Comparison of ENCODE assay signal across 9 mouse cellular contexts in the genomic region with DNA sequence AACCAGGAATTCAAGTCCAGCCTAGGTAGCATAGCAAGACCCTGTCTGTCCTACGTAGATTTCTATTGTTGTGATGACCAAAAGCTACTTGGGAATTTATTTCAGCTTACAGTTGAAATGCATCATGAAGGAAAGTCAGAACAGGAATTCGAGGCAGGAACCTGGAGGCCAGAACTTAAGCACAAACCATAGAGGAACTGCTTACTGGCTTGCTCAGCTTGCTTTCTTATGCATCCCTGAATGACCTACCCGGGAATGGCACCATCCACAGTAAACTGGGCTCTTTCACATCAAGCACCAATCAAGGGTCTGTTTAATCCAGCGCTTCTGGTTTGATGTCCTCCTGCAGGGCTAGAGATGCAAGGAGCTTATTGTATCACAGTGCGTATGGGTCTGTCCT. TPM values are rescaled to one million over a fixed set of nuclear protein-coding genes. Genes with fewer than 3 reads are reported as not detected.
DNase-seq lines count a peak whose midpoint lies in the region; ATAC-seq lines count a peak whose summit lies in the region.
"Had no signal": no experiment of that assay in that cellular context is flagged by ENCODE, and none has a peak within 500 bp of the region (broad histone marks: within the 10 kb centered on the region; RNA-seq: fewer than 3 reads in every experiment).

No protein-coding gene starts in this region.

- H3K27me3 ChIP-seq in heart, embryonic 11.5 days (ENCODE audit: control insufficient read depth, insufficient read depth, low read length) = no peaks in the 10 kb centered on the region
- peaks cover 12% of the 10 kb centered on the region for H3K27me3 ChIP-seq in hindbrain, embryonic 12.5 days
- H3K27me3 ChIP-seq in midbrain, embryonic 13.5 days = peaks cover 31% of the 10 kb centered on the region

- 53% methylated on average over 5 of the region's 5 CpGs for WGBS in heart, embryonic 11.5 days (ENCODE audit: insufficient replicate concordance)
- whole genome bisulfite sequencing in hindbrain, embryonic 12.5 days = 63% methylated on average over 5 of the region's 5 CpGs
- 51% methylated on average over 5 of the region's 5 CpGs for WGBS in midbrain, embryonic 13.5 days

- ATAC-seq in heart, embryonic 11.5 days (replicated peaks; ENCODE audit: insufficient number of reproducible peaks, low FRiP score, low TSS enrichment) = no peak
- no peak for ATAC-seq in hindbrain, embryonic 12.5 days (ENCODE audit: low FRiP score)
- no peak for ATAC-seq in midbrain, embryonic 13.5 days
- ATAC-seq in frontal cortex, adult (ENCODE audit: low TSS enrichment) = no peak

- H3K36me3 ChIP-seq in heart, embryonic 11.5 days (ENCODE audit: control insufficient read depth, insufficient read depth, low read length) = no peaks in the 10 kb centered on the region
- H3K36me3 ChIP-seq in hindbrain, embryonic 12.5 days = no peaks in the 10 kb centered on the region
- no peaks in the 10 kb centered on the region for H3K36me3 ChIP-seq in midbrain, embryonic 13.5 days

- H3K27ac ChIP-seq in heart, embryonic 11.5 days (ENCODE audit: low read depth, low read length) = no peak overlapping the region
- H3K27ac ChIP-seq in hindbrain, embryonic 12.5 days = no peak overlapping the region
- H3K27ac ChIP-seq in midbrain, embryonic 13.5 days = no peak overlapping the region

- DNase-seq in heart, postnatal 36 days = no peak
- peak; percentile 16 for DNase-seq in R1 (ENCODE audit: low read depth, low spot score)
- DNase-seq in spleen, postnatal 14 days (ENCODE audit: low spot score in 2 of 2) = no peak
- no peak for DNase-seq in right cerebral cortex, postnatal 25 days

- no peak overlapping the region for H3K9ac ChIP-seq in heart, embryonic 11.5 days (ENCODE audit: low read depth, low read length)
- peak overlapping the region; percentile 35; the same call in 1 of the 2 replicates for H3K9ac ChIP-seq in hindbrain, embryonic 12.5 days
- 0 out of 2 replicates have a peak overlapping the region, but pooled peaks have one; percentile 64 for H3K9ac ChIP-seq in midbrain, embryonic 13.5 days (replicated peaks)

- peaks cover 5% of the 10 kb centered on the region; the same call in 1 of the 2 replicates for H3K4me1 ChIP-seq in heart, embryonic 11.5 days (ENCODE audit: control insufficient read depth, insufficient read depth, low read length)
- peaks cover 19% of the 10 kb centered on the region for H3K4me1 ChIP-seq in hindbrain, embryonic 12.5 days
- H3K4me1 ChIP-seq in midbrain, embryonic 13.5 days (replicated peaks) = peaks cover 22% of the 10 kb centered on the region

- H3K9me3 ChIP-seq in heart, embryonic 11.5 days (replicated peaks; ENCODE audit: control insufficient read depth, low read length) = no peaks in the 10 kb centered on the region
- no peaks in the 10 kb centered on the region for H3K9me3 ChIP-seq in hindbrain, embryonic 12.5 days (replicated peaks)
- no peaks in the 10 kb centered on the region for H3K9me3 ChIP-seq in midbrain, embryonic 13.5 days

- H3K4me3 ChIP-seq in heart, embryonic 11.5 days (ENCODE audit: low read depth, low read length) = no peak overlapping the region
- no peak overlapping the region for H3K4me3 ChIP-seq in hindbrain, embryonic 12.5 days
- no peak overlapping the region for H3K4me3 ChIP-seq in midbrain, embryonic 13.5 days (replicated peaks)

- intact Hi-C loops in heart, postnatal 36 days (cut with DNase I) = loop anchor here (5.0 to 10.0 kb wide), 2 partner anchors 245 to 497 kb away; a partner anchor contains a TSS

- peak overlapping the region; percentile 79; the same call in 1 of the 2 replicates for H3K4me2 ChIP-seq in heart, embryonic 11.5 days
- H3K4me2 ChIP-seq in hindbrain, embryonic 12.5 days (replicated peaks) = peak overlapping the region; percentile 77
- peak overlapping the region; percentile 91 for H3K4me2 ChIP-seq in midbrain, embryonic 13.5 days (replicated peaks)

RNA-seq across cellular contexts. Expression of a gene that starts 1.2 kb away (rescaled TPM):
- polyA plus RNA-seq in heart, embryonic 11.5 days (2014; fragmentation: Nextera tagmentation; extraction: Ambion mirVana) = 3.9 and 4.1 TPM in 2 replicates
- 1 to 10 TPM; 5.6 to 6.7 TPM for total RNA-seq in heart, postnatal 36 days (2021)
- polyA plus RNA-seq in hindbrain, embryonic 12.5 days (2016; fragmentation: Nextera tagmentation; extraction: Ambion mirVana) = 6.5 and 6.8 TPM in 2 replicates
- polyA plus RNA-seq in midbrain, embryonic 13.5 days (2015; fragmentation: Nextera tagmentation; extraction: Ambion mirVana) = 1.4 and 1.6 TPM in 2 replicates
- polyA plus RNA-seq: activated CD4-positive, CD25-positive, alpha-beta regulatory T cell, adult 4 months had no signal

RNA-seq across cellular contexts. Expression of a gene that starts 10.4 kb away (rescaled TPM):
- 62.6 and 65.1 TPM in 2 replicates for polyA plus RNA-seq in heart, embryonic 11.5 days (2014; fragmentation: Nextera tagmentation; extraction: Ambion mirVana)
- total RNA-seq in heart, postnatal 36 days (2021) = 10 to 100 TPM; 39.0 to 46.9 TPM
- 79.1 and 82.8 TPM in 2 replicates for polyA plus RNA-seq in hindbrain, embryonic 12.5 days (2016; fragmentation: Nextera tagmentation; extraction: Ambion mirVana)
- 55.2 and 57.9 TPM in 2 replicates for polyA plus RNA-seq in midbrain, embryonic 13.5 days (2015; fragmentation: Nextera tagmentation; extraction: Ambion mirVana)
